Mouse (Mus musculus) megakaryocyte-erythroid progenitor cell, adult 5 weeks (primary cell): Measurements from ENCODE around the gene Tmem74b. TPM values are rescaled to one million over a fixed set of nuclear protein-coding genes. Genes with fewer than 3 reads are reported as not detected.

Experiments
- polyA plus RNA-seq: library from polyadenylated mRNA; stranded (reverse); fragments of >175 nt; gene quantifications from 2 replicates; pipeline ENCODE4 v1.2.3, GENCODE M21; 2012

Tmem74b gene
- polyA plus RNA-seq: not detected in 2 replicates

GRCm38 (mm10) chr2:151701231-151702145 is at the start of gene Tmem74b:
Gene Tmem74b (plus strand): TSS chr2:151702008.

GRCm38 (mm10) chr2:151668433-151668832 is 33.4 kb upstream of the Tmem74b start, which contains the start of gene Rad21l:
Gene Rad21l (minus strand): TSS chr2:151668533.

DNA sequence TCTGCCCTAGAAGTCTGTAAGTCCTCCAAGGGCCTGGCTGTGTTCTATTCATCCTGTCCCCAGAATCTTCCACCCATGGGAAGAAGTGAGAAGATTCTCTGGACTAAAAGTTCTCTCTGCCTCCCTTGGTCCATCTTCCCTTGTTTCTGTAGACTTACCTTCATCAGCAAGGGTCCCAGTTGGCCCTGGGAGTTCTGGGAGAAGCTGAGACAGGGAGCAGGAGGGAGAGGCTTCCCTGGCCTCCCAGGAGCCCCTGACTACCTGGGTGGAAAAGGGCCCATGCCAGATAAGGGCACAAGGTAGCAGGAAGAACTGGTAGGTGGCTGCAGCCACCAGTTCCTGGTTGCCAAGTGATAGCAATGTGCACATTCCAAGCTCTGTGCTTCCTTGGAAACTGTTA is 42.0 kb downstream of the Tmem74b start, which contains the start of gene Psmf1:
Gene Psmf1 (minus strand): TSS at position 342 of the 400 bp plus-strand sequence.

Other genes starting within 250 kb of the Tmem74b start
- not detected in 2 replicates for gene 4921509C19Rik, start 225.9 kb upstream of the Tmem74b start, polyA plus RNA-seq
- 121 and 157 TPM in 2 replicates for gene Nsfl1c, start 207.8 kb upstream of the Tmem74b start, polyA plus RNA-seq
- 144 TPM in 2 replicates for gene Fkbp1a, start 159.5 kb upstream of the Tmem74b start, polyA plus RNA-seq
- not detected in 2 replicates for gene Sdcbp2, start 129.4 kb upstream of the Tmem74b start, polyA plus RNA-seq
- not detected in 2 replicates for gene Snph, start 69.4 kb upstream of the Tmem74b start, polyA plus RNA-seq
- gene Rad21l, start 33.5 kb upstream of the Tmem74b start, polyA plus RNA-seq: not detected in 2 replicates
- 30.3 and 33.7 TPM in 2 replicates for gene Psmf1, start 42.2 kb downstream of the Tmem74b start, polyA plus RNA-seq
- gene Rspo4, start 140.9 kb downstream of the Tmem74b start, polyA plus RNA-seq: not detected in 2 replicates
- not detected in 2 replicates for gene Angpt4, start 209.2 kb downstream of the Tmem74b start, polyA plus RNA-seq